Mouse (Mus musculus) embryonic facial prominence, embryonic 11.5 days (tissue): ENCODE results near the gene Mtmr4. TPM values are rescaled to one million over a fixed set of nuclear protein-coding genes. Genes with fewer than 3 reads are reported as not detected.

ENCODE experiments used
- ATAC-seq: fragments of 200-750 bp; cut with Nextera tagmentation; replicated peaks from 2 replicates; pipeline ENCODE4 v1.8.0; 2017; ENCODE audit warnings: low read depth; ENCODE audit not compliant: insufficient number of reproducible peaks, low FRiP score, low TSS enrichment
- DNase-seq: peaks from one replicate; pipeline ENCODE4 v3.0.0-alpha.2; 2015; ENCODE audit warnings: low spot score
- H3K27ac ChIP-seq: fragments of 300-500 bp; sonication (generic); replicated peaks from 2 replicates; pipeline ENCODE4 v1.5.1; 2014; ENCODE audit warnings: mild to moderate bottlenecking, low read depth, low read length, control low read depth
- H3K27me3 ChIP-seq: fragments of 300-500 bp; sonication (generic); 2 replicates; pipeline ENCODE4 v1.6.1; 2014; ENCODE audit warnings: mild to moderate bottlenecking, low read length, moderate library complexity, mixed read lengths; ENCODE audit not compliant: control insufficient read depth, insufficient read depth
- H3K36me3 ChIP-seq: fragments of 300-500 bp; sonication (generic); replicated peaks from 2 replicates; pipeline ENCODE4 v1.6.1; 2014; ENCODE audit warnings: low read depth, mild to moderate bottlenecking, low read length, moderate library complexity, mixed read lengths; ENCODE audit not compliant: control insufficient read depth, insufficient read depth
- H3K4me1 ChIP-seq: fragments of 300-500 bp; sonication (generic); 2 replicates; pipeline ENCODE4 v1.6.1; 2014; ENCODE audit warnings: low read length, mixed read lengths; ENCODE audit not compliant: control insufficient read depth, insufficient read depth
- H3K4me2 ChIP-seq: fragments of 300-500 bp; sonication (generic); 2 replicates; pipeline ENCODE4 v1.6.1; 2014; ENCODE audit warnings: low read depth, mild to moderate bottlenecking, control low read depth, low read length, moderate library complexity
- H3K4me3 ChIP-seq: fragments of 300-500 bp; sonication (generic); 2 replicates; pipeline ENCODE4 v1.5.1; 2014; ENCODE audit warnings: low read depth, low read length, control low read depth
- H3K9ac ChIP-seq: fragments of 300-500 bp; sonication (generic); replicated peaks from 2 replicates; pipeline ENCODE4 v1.6.1; 2014; ENCODE audit warnings: mild to moderate bottlenecking, control low read depth, low read length
- H3K9me3 ChIP-seq: fragments of 300-500 bp; sonication (generic); replicated peaks from 2 replicates; pipeline ENCODE4 v1.6.1; 2016; ENCODE audit warnings: mild to moderate bottlenecking, low read length, inconsistent platforms, mixed read lengths; ENCODE audit not compliant: control insufficient read depth
- WGBS: fragments of 180-500 bp; shearing (Covaris S2); extraction: QIAGEN DNeasy Blood & Tissue Kit; methylation state at CpG from one replicate; pipeline ENCODE4 v1.1.7; 2014; 5-methylcytosine and 5-hydroxymethylcytosine counted together
- polyA plus RNA-seq: library from polyadenylated mRNA; unstranded; fragments of >200 nt; fragmentation: Nextera tagmentation; extraction: Ambion mirVana; gene quantifications from 2 replicates; pipeline ENCODE4 v1.2.1, GENCODE M21; 2014

The Mtmr4 gene
- polyA plus RNA-seq, 1 experiment from 2014 or later = 61.9 TPM

- WGBS = 73% methylated on average over 6 of the region's 6 CpGs
- no peaks in the 10 kb centered on the region for H3K9me3 ChIP-seq
Measured at GRCm38 (mm10) chr11:87665224-87665623, 73.3 kb downstream of the Mtmr4 start.

GRCm38 (mm10) chr11:87665658-87666057 lies 73.7 kb downstream of the Mtmr4 start:
- DNase-seq (no peak), ATAC-seq (no peak)
- no peak overlapping the region for H3K4me3 ChIP-seq
- H3K4me1 ChIP-seq = no peaks in the 10 kb centered on the region
- H3K27me3 ChIP-seq = no peaks in the 10 kb centered on the region; the same call in 1 of the 2 replicates
- H3K36me3 ChIP-seq = no peaks in the 10 kb centered on the region
- no peaks in the 10 kb centered on the region for H3K9me3 ChIP-seq
- H3K4me2 ChIP-seq = no peak overlapping the region
- WGBS = 87% methylated on average over 2 of the region's 2 CpGs
- no peak overlapping the region for H3K27ac ChIP-seq
- H3K9ac ChIP-seq = no peak overlapping the region

More at GRCm38 (mm10) chr11:87665224-87665623, 73.3 kb downstream of the Mtmr4 start:
- DNase-seq (no peak), ATAC-seq (no peak)
- Histone ChIP-seq H3K27ac (no peak overlapping the region), H3K27me3 (no peaks in the 10 kb centered on the region; the same call in 1 of the 2 replicates), H3K4me1 (no peaks in the 10 kb centered on the region), H3K36me3 (no peaks in the 10 kb centered on the region), H3K4me2 (no peak overlapping the region), H3K9ac (no peak overlapping the region), H3K4me3 (no peak overlapping the region)

Other genes starting within 250 kb of the Mtmr4 start
- gene Ppm1e, start 233.1 kb upstream of the Mtmr4 start, polyA plus RNA-seq = 3.9 and 4.1 TPM in 2 replicates
- gene Rad51c, start 187.2 kb upstream of the Mtmr4 start, polyA plus RNA-seq = 12.1 and 13.5 TPM in 2 replicates
- gene Tex14, start 187.1 kb upstream of the Mtmr4 start, polyA plus RNA-seq = 0.42 and 0.80 TPM in 2 replicates
- gene Gm11492, start 25.5 kb upstream of the Mtmr4 start, polyA plus RNA-seq = not detected in 2 replicates
- gene Sept4, start 23.3 kb upstream of the Mtmr4 start, polyA plus RNA-seq = 6.6 and 8.3 TPM in 2 replicates
- gene Hsf5, start 25.0 kb downstream of the Mtmr4 start, polyA plus RNA-seq = 0.20 and 0.32 TPM in 2 replicates
- gene Rnf43, start 70.6 kb downstream of the Mtmr4 start, polyA plus RNA-seq = 2.0 and 4.4 TPM in 2 replicates
- gene Supt4a, start 145.4 kb downstream of the Mtmr4 start, polyA plus RNA-seq = 174 and 180 TPM in 2 replicates
- 1.5 and 3.5 TPM in 2 replicates for gene Tspoap1, start 168.4 kb downstream of the Mtmr4 start, polyA plus RNA-seq
- 6.1 and 7.2 TPM in 2 replicates for gene Mpo, start 201.4 kb downstream of the Mtmr4 start, polyA plus RNA-seq
- 0.25 and 0.36 TPM in 2 replicates for gene Lpo, start 236.1 kb downstream of the Mtmr4 start, polyA plus RNA-seq